Mouse (Mus musculus) MEL (cell line): Measurements from ENCODE around the gene Nxnl1. TPM values are rescaled to one million over a fixed set of nuclear protein-coding genes. Genes with fewer than 3 reads are reported as not detected.
"Not testable (repeated sequence)": the region's sequence is repeated elsewhere in the genome, so short reads cannot be mapped to it uniquely, and the experiment has no call there.

Experiments used
- DNase-seq: peaks from one replicate; pipeline ENCODE4 v3.0.0; 2011; ENCODE audit warnings: low read depth, low spot score
- H3K27ac ChIP-seq: 2 replicates; pipeline ENCODE4 v1.5.1; 2012; ENCODE audit warnings: low read depth, mild to moderate bottlenecking, control low read depth, low read length, moderate library complexity; ENCODE audit not compliant: control insufficient read depth
- H3K27me3 ChIP-seq, 2 experiments: fragments of 150-350 bp in 1 of 2; sonication (generic) in 1 of 2; 2 replicates each; pipeline ENCODE4 v1.6.1; 2012; ENCODE audit warnings: low read length in 2 of 2, mild to moderate bottlenecking in 2 of 2, improper control_type of control experiment in 1 of 2, moderate library complexity in 1 of 2; ENCODE audit not compliant: insufficient read depth in 2 of 2, control insufficient read depth in 1 of 2
- H3K36me3 ChIP-seq, 2 experiments: 2 replicates each; pipeline ENCODE4 v1.6.1; 2012 to 2014; ENCODE audit warnings: low read length in 2 of 2, improper control_type of control experiment in 1 of 2, inconsistent platforms in 1 of 2, mild to moderate bottlenecking in 1 of 2; ENCODE audit not compliant: insufficient read depth in 2 of 2, control insufficient read depth in 1 of 2
- H3K4me1 ChIP-seq, 2 experiments: fragments of 150-350 bp in 1 of 2; sonication (generic) in 1 of 2; 2 replicates each; pipeline ENCODE4 v1.6.1; 2012; ENCODE audit warnings: low read length in 2 of 2, improper control_type of control experiment in 1 of 2, mild to moderate bottlenecking in 1 of 2; ENCODE audit not compliant: insufficient read depth in 2 of 2, control insufficient read depth in 1 of 2
- H3K4me3 ChIP-seq, 2 experiments: fragments of 150-350 bp in 1 of 2; sonication (generic) in 1 of 2; 2 replicates each; pipeline ENCODE4 v1.5.1; 2012; ENCODE audit warnings: low read depth in 2 of 2, low read length in 2 of 2, mild to moderate bottlenecking in 2 of 2, moderate library complexity in 2 of 2, control low read depth in 1 of 2, improper control_type of control experiment in 1 of 2; ENCODE audit not compliant: control insufficient read depth in 1 of 2, insufficient read depth in 1 of 2
- H3K79me2 ChIP-seq: 2 replicates; pipeline ENCODE4 v1.6.1; 2012; ENCODE audit warnings: mild to moderate bottlenecking, low read length, moderate library complexity; ENCODE audit not compliant: control insufficient read depth, poor library complexity, insufficient read depth
- H3K9ac ChIP-seq: 2 replicates; pipeline ENCODE4 v1.6.1; 2012; ENCODE audit warnings: low read depth, mild to moderate bottlenecking, control low read depth, low read length, moderate library complexity; ENCODE audit not compliant: control insufficient read depth, poor library complexity, severe bottlenecking
- H3K9me3 ChIP-seq: fragments of 150-350 bp; sonication (generic); replicated peaks from 2 replicates; pipeline ENCODE4 v1.6.1; 2012; ENCODE audit warnings: mild to moderate bottlenecking, low read length, improper control_type of control experiment, moderate library complexity; ENCODE audit not compliant: insufficient read depth
- BHLHE40 ChIP-seq: IDR thresholded peaks from 2 replicates; pipeline ENCODE4 v1.6.1; 2012; ENCODE audit warnings: low read depth, mild to moderate bottlenecking, inconsistent platforms, low read length, improper control_type of control experiment, borderline replicate concordance
- CHD2 ChIP-seq: IDR thresholded peaks from 2 replicates; pipeline ENCODE4 v1.6.1; 2011; ENCODE audit warnings: low read length, improper control_type of control experiment
- CTCF ChIP-seq, 3 experiments: IDR thresholded peaks in 2 of 3; conservative IDR thresholded peaks in 1 of 3; 2 replicates each; pipeline ENCODE4 v1.5.1; 2011 to 2012; ENCODE audit warnings: low read length in 3 of 3, low read depth in 2 of 3, mild to moderate bottlenecking in 2 of 3, improper control_type of control experiment in 1 of 3, inconsistent platforms in 1 of 3, mixed read lengths in 1 of 3, moderate library complexity in 1 of 3; ENCODE audit not compliant: control insufficient read depth in 1 of 3, insufficient read depth in 1 of 3, poor library complexity in 1 of 3, severe bottlenecking in 1 of 3
- E2F4 ChIP-seq: IDR thresholded peaks from 2 replicates; pipeline ENCODE4 v1.6.1; 2011; ENCODE audit warnings: low read depth, low read length, improper control_type of control experiment, borderline replicate concordance
- GABPA ChIP-seq: IDR thresholded peaks from 2 replicates; pipeline ENCODE4 v1.6.1; 2012; ENCODE audit warnings: low read depth, mild to moderate bottlenecking, inconsistent platforms, low read length, improper control_type of control experiment, moderate library complexity
- JUND ChIP-seq: IDR thresholded peaks from 2 replicates; pipeline ENCODE4 v1.6.1; 2011; ENCODE audit warnings: low read depth, mild to moderate bottlenecking, improper control_type of control experiment, low read length
- MAFK ChIP-seq: IDR thresholded peaks from 2 replicates; pipeline ENCODE4 v1.6.1; 2011; ENCODE audit warnings: low read depth, mild to moderate bottlenecking, low read length, improper control_type of control experiment, borderline replicate concordance
- MAX ChIP-seq: IDR thresholded peaks from 2 replicates; pipeline ENCODE4 v1.6.1; 2011; ENCODE audit warnings: low read length, improper control_type of control experiment
- MEF2A ChIP-seq: IDR thresholded peaks from 2 replicates; pipeline ENCODE4 v1.6.1; 2014; ENCODE audit warnings: low read depth, mild to moderate bottlenecking, inconsistent platforms, low read length, improper control_type of control experiment; ENCODE audit not compliant: poor library complexity, insufficient replicate concordance, severe bottlenecking; ENCODE audit errors: extremely low read depth
- MXI1 ChIP-seq: IDR thresholded peaks from 2 replicates; pipeline ENCODE4 v1.6.1; 2011; ENCODE audit warnings: mild to moderate bottlenecking, low read depth, low read length, improper control_type of control experiment
- MYB ChIP-seq: IDR thresholded peaks from 2 replicates; pipeline ENCODE4 v1.6.1; 2011; ENCODE audit warnings: mild to moderate bottlenecking, low read depth, low read length, improper control_type of control experiment
- POLR2AphosphoS2 ChIP-seq: IDR thresholded peaks from 2 replicates; pipeline ENCODE4 v1.6.1; 2011; ENCODE audit warnings: low read length, improper control_type of control experiment
- POLR2AphosphoS5 ChIP-seq: IDR thresholded peaks from 2 replicates; pipeline ENCODE4 v1.6.1; 2012; ENCODE audit warnings: low read depth, borderline replicate concordance, mild to moderate bottlenecking, inconsistent platforms, low read length, moderate library complexity, mixed read lengths
- RAD21 ChIP-seq: IDR thresholded peaks from 2 replicates; pipeline ENCODE4 v1.6.1; 2011; ENCODE audit warnings: mild to moderate bottlenecking, low read depth, low read length, improper control_type of control experiment
- RCOR1 ChIP-seq: IDR thresholded peaks from 2 replicates; pipeline ENCODE4 v1.6.1; 2012; ENCODE audit warnings: low read depth, mild to moderate bottlenecking, inconsistent platforms, low read length, improper control_type of control experiment
- SMC3 ChIP-seq: IDR thresholded peaks from 2 replicates; pipeline ENCODE4 v1.6.1; 2011; ENCODE audit warnings: low read depth, low read length, improper control_type of control experiment
- TAL1 ChIP-seq: IDR thresholded peaks from 2 replicates; pipeline ENCODE4 v1.6.1; 2012; ENCODE audit warnings: mild to moderate bottlenecking, inconsistent platforms, low read length, moderate library complexity, mixed read lengths
- TCF12 ChIP-seq: IDR thresholded peaks from 2 replicates; pipeline ENCODE4 v1.6.1; 2014; ENCODE audit warnings: low read depth, mild to moderate bottlenecking, inconsistent platforms, low read length, improper control_type of control experiment, moderate library complexity
- UBTF ChIP-seq: IDR thresholded peaks from 2 replicates; pipeline ENCODE4 v1.6.1; 2012; ENCODE audit warnings: low read depth, mild to moderate bottlenecking, inconsistent platforms, low read length, improper control_type of control experiment, moderate library complexity, borderline replicate concordance; ENCODE audit not compliant: insufficient read depth
- USF1 ChIP-seq: IDR thresholded peaks from 2 replicates; pipeline ENCODE4 v1.6.1; 2014; ENCODE audit warnings: low read depth, mild to moderate bottlenecking, inconsistent platforms, low read length, improper control_type of control experiment, moderate library complexity
- USF2 ChIP-seq, 2 experiments: IDR thresholded peaks; 2 replicates each; pipeline ENCODE4 v1.6.1; 2011 to 2012; ENCODE audit warnings: improper control_type of control experiment in 2 of 2, low read length in 2 of 2, borderline replicate concordance in 1 of 2, inconsistent platforms in 1 of 2, low read depth in 1 of 2, mild to moderate bottlenecking in 1 of 2; ENCODE audit not compliant: insufficient read depth in 1 of 2
- ZC3H11A ChIP-seq: IDR thresholded peaks from 2 replicates; pipeline ENCODE4 v1.6.1; 2012; ENCODE audit warnings: low read depth, mild to moderate bottlenecking, inconsistent platforms, low read length, improper control_type of control experiment
- ZKSCAN1 ChIP-seq: IDR thresholded peaks from 2 replicates; pipeline ENCODE4 v1.6.1; 2012; ENCODE audit warnings: low read depth, mild to moderate bottlenecking, inconsistent platforms, low read length, improper control_type of control experiment, moderate library complexity
- ZMIZ1 ChIP-seq: IDR thresholded peaks from 2 replicates; pipeline ENCODE4 v1.6.1; 2012; ENCODE audit warnings: low read depth, mild to moderate bottlenecking, inconsistent platforms, low read length, improper control_type of control experiment, moderate library complexity
- ZNF384 ChIP-seq: IDR thresholded peaks from 2 replicates; pipeline ENCODE4 v1.6.1; 2012; ENCODE audit warnings: low read depth, mild to moderate bottlenecking, inconsistent platforms, low read length, improper control_type of control experiment
- polyA plus RNA-seq, 2 experiments: library from polyadenylated mRNA; stranded (reverse) in 1 of 2; unstranded in 1 of 2; fragments of >175 nt in 1 of 2; fragments of >200 nt in 1 of 2; gene quantifications; 2 replicates each; pipeline versions ENCODE4 v1.2.1 to v1.2.4; 2012; ENCODE audit warnings: low replicate concordance in 2 of 2, low read depth in 1 of 2; ENCODE audit not compliant: insufficient read length in 2 of 2, insufficient read depth in 1 of 2, missing spikeins in 1 of 2
- total RNA-seq: library from RNA; depleted of rRNA; stranded (reverse); fragments of 300-350 nt; gene quantifications from 2 replicates; pipeline ENCODE4 v1.2.3, GENCODE M21; 2012

The Nxnl1 gene
- total and polyA plus RNA-seq, 3 experiments, result 0.04 to 1.2 TPM; not detected in 1

DNA sequence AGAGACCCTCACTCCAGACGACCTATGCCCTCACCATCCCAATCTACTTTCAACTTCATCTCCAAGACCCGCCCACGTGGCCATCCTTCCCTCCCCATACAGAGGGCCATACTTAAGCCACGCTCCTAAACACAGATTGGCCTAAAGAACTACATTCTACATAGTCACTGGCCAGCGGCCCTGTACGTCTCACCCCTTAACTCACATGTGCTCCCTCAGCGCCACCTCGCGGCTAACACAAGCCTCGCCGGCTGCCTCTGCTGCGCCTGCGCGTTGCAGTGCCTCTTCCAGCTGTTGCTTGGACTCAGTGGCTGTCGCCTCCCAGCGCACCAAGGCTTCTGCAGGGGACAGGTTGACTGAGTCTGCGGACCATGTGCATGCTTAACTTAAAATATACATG is 44.8 kb downstream of the Nxnl1 start (continued):
- TF ChIP-seq ZC3H11A (peak; percentile 57), GABPA (no peak), MXI1 (peak; percentile 35; the same call in 1 of the 2 replicates), MAFK (no peak), MYB (no peak), UBTF (no peak), ZMIZ1 (no peak), USF1 (peak; percentile 79), ZKSCAN1 (no peak), RCOR1 (no peak), CHD2 (no peak), POLR2AphosphoS2 (no peak)

DNA sequence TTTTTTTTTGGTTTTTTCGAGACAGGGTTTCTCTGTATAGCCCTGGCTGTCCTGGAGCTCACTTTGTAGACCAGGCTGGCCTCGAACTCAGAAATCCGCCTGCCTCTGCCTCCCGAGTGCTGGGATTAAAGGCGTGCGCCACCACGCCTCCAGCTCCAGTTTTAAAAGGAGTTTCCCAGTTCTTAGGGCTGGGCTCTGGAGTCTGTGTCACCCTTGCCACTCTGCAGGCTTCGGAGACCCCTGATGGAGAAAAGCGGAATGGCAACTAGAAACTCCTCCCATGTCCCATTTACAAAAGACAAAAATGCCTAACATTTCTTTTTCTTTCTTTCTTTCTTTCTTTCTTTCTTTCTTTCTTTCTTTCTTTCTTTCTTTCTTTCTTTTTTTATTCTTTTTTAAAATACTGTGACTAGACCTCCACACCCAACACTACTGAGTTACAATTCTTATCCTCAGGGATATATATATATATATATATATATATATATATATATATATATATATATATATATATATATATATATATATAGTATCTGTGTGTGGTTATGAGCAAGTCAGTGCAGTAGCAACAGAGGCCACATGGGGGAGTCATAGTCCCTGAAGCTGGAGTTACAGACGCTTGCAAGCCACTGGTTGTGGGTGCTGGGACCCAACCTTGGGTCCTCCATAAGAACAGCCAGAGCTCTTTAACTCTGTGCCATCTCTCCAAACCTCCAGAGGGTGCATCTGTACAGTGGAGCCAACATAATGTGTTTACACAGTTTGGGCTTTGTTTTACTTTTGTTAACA is 47.2 kb downstream of the Nxnl1 start:
- TF ChIP-seq SMC3 (peak; percentile 42), ZC3H11A (peak; percentile 31; the same call in 1 of the 2 replicates), RAD21 (peak; percentile 30), ZNF384 (0 out of 2 replicates have a peak, but pooled peaks have one; percentile 34), CTCF (IDR thresholded peaks at IDR 0.05 in 2 of 3, conservative IDR thresholded peaks at IDR 0.05 in 1 of 3; ENCODE audit: control insufficient read depth in 1 of 3, insufficient read depth in 1 of 3, low read depth in 2 of 3, low read length in 3 of 3, poor library complexity in 1 of 3, severe bottlenecking in 1 of 3) (peak; percentile 41 to 63 (median 56))
- not testable (repeated sequence) for H3K4me1 ChIP-seq, H3K36me3 ChIP-seq, H3K27ac ChIP-seq, H3K4me3 ChIP-seq, H3K27me3 ChIP-seq, H3K9me3 ChIP-seq, H3K79me2 ChIP-seq, H3K9ac ChIP-seq
- DNase-seq, result peak; percentile 81

DNA sequence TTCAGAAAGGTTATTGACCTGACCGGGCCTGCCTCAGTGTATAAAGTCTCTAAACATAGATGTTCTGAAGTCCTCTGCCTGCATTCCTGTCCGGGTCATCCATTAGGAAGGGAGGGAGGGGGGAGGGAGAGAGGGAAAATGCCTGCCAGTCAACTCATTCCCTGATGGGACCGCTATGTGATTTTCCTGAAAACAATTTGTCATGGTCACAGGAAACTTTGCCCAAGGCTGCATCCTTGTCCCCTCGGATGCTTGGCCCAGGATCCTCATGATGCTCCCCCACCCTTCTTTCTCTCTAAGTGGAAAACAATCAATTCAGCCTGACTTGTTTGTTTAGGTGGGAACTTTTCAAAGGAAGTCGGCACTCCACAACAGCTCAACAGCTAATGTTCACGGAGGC is 49.6 kb downstream of the Nxnl1 start:
- TF ChIP-seq TAL1 (no peak), MAFK (no peak), E2F4 (no peak), MEF2A (no peak), USF2 (IDR thresholded peaks at IDR 0.05; ENCODE audit: borderline replicate concordance in 1 of 2, insufficient read depth in 1 of 2, low read depth in 1 of 2, low read length in 2 of 2) (no peak), CHD2 (no peak), BHLHE40 (no peak), TCF12 (no peak), MAX (no peak), JUND (no peak), CTCF (IDR thresholded peaks at IDR 0.05 in 2 of 3, conservative IDR thresholded peaks at IDR 0.05 in 1 of 3; ENCODE audit: control insufficient read depth in 1 of 3, insufficient read depth in 1 of 3, low read depth in 2 of 3, low read length in 3 of 3, poor library complexity in 1 of 3, severe bottlenecking in 1 of 3) (no peak), POLR2AphosphoS5 (no peak), POLR2AphosphoS2 (no peak)
- Histone ChIP-seq H3K27me3 (peaks cover 0 to 2% of the 10 kb centered on the region in 2 experiments; a peak in 1 of 4 replicates), H3K79me2 (no peaks in the 10 kb centered on the region), H3K27ac (no peak overlapping the region), H3K4me1 (peaks cover 2 to 12% of the 10 kb centered on the region in 2 experiments; a peak in 3 of 4 replicates), H3K9me3 (no peaks in the 10 kb centered on the region), H3K4me3 (no peak overlapping the region), H3K9ac (no peak overlapping the region), H3K36me3 (peaks cover 0 to 3% of the 10 kb centered on the region in 2 experiments; a peak in 2 of 4 replicates)
- DNase-seq, result no peak
